Mouse (Mus musculus): ENCODE data around the gene Kirrel.

GRCm38 (mm10) chr3:87164099-87164815 lies 10.3 kb downstream of the Kirrel start:
- no peak for TF ChIP-seq CTCF (IDR thresholded peaks at IDR 0.05; ENCODE audit: low read depth)
- no peak for TF ChIP-seq EP300 (optimal IDR thresholded peaks at IDR 0.05)

Measured in stomach, postnatal 0 days (tissue).